Mouse (Mus musculus) gastrocnemius, adult 8-10 months (tissue): Measurements from ENCODE around the gene Trmt11. TPM values are rescaled to one million over a fixed set of nuclear protein-coding genes. Genes with fewer than 3 reads are reported as not detected.
"Not testable (repeated sequence)": the region's sequence is repeated elsewhere in the genome, so short reads cannot be mapped to it uniquely, and the experiment has no call there.

Experiments used
- DNase-seq, 2 experiments: peaks; one replicate each; pipeline ENCODE4 v3.0.0; 2022; ENCODE audit warnings: low spot score in 2 of 2
- total RNA-seq, 4 experiments: library from RNA; stranded (reverse); gene quantifications; 2 replicates each; pipeline ENCODE4 v1.2.4; 2022

Gene Trmt11
- total RNA-seq, 4 experiments from 2014 or later: 2.6 to 4.4 (median 3.2) TPM

GRCm38 (mm10) chr10:30564651-30565050 is 35.9 kb downstream of the Trmt11 start:
- no peak for DNase-seq

GRCm38 (mm10) chr10:30555686-30556578 is 44.6 kb downstream of the Trmt11 start:
- DNase-seq: no peak

- no peak for DNase-seq
Observed at GRCm38 (mm10) chr10:30552377-30552776, 48.2 kb downstream of the Trmt11 start.

GRCm38 (mm10) chr10:30549974-30550373 is 50.6 kb downstream of the Trmt11 start:
- DNase-seq: no peak

- DNase-seq: no peak
Observed at GRCm38 (mm10) chr10:30538538-30538815, 62.1 kb downstream of the Trmt11 start.

GRCm38 (mm10) chr10:30537734-30538537 is 62.6 kb downstream of the Trmt11 start:
- DNase-seq: no peak

- DNase-seq: not testable (repeated sequence)
Observed at GRCm38 (mm10) chr10:30535930-30536329, 64.6 kb downstream of the Trmt11 start.

- DNase-seq: no peak
Observed at GRCm38 (mm10) chr10:30527122-30527521, 73.4 kb downstream of the Trmt11 start.

- DNase-seq: no peak
Observed at GRCm38 (mm10) chr10:30521727-30522126, 78.8 kb downstream of the Trmt11 start.

GRCm38 (mm10) chr10:30519143-30519542 is 81.4 kb downstream of the Trmt11 start:
- DNase-seq: no peak

- no peak for DNase-seq
Observed at GRCm38 (mm10) chr10:30517224-30517623, 83.3 kb downstream of the Trmt11 start.

- no peak for DNase-seq
Observed at GRCm38 (mm10) chr10:30516771-30517170, 83.8 kb downstream of the Trmt11 start.

- DNase-seq: no peak
Observed at GRCm38 (mm10) chr10:30504736-30505135, 95.8 kb downstream of the Trmt11 start.

GRCm38 (mm10) chr10:30503168-30503567 is 97.4 kb downstream of the Trmt11 start:
- no peak for DNase-seq

- no peak for DNase-seq
Observed at GRCm38 (mm10) chr10:30502718-30503117, 97.8 kb downstream of the Trmt11 start.

GRCm38 (mm10) chr10:30498223-30498622 is 102.3 kb downstream of the Trmt11 start:
- DNase-seq: not testable (repeated sequence)

Other genes with a start within 250 kb of the Trmt11 start
- 10 to 100 TPM; 62.3 to 85.2 (median 73.5) TPM for gene Hint3, start 28.9 kb upstream of the Trmt11 start, total RNA-seq
- gene Ncoa7, start 202.6 kb upstream of the Trmt11 start, total RNA-seq: 1 to 10 TPM; 1.1 to 2.3 (median 1.7) TPM
- gene Hey2, start 242.1 kb upstream of the Trmt11 start, total RNA-seq: under 1 TPM; 0.11 to 0.51 (median 0.47) TPM